Mouse (Mus musculus) ovary, postnatal 10 days (tissue): Measurements from ENCODE around the gene Xcl1.
"Not testable (repeated sequence)": the region's sequence is repeated elsewhere in the genome, so short reads cannot be mapped to it uniquely, and the experiment has no call there.

Experiments used
- DNase-seq: peaks from one replicate; pipeline ENCODE4 v3.0.0; 2022; ENCODE audit warnings: low spot score

Xcl1 gene

GRCm38 (mm10) chr1:164935477-164936044 is at the start of gene Xcl1:
Xcl1 (minus strand) TSS chr1:164935527.
- DNase-seq, result no peak

GRCm38 (mm10) chr1:164984681-164985080 is 49.4 kb upstream of the Xcl1 start:
- not testable (repeated sequence) for DNase-seq

- no peak for DNase-seq
Measured at GRCm38 (mm10) chr1:164977351-164977750, 42.0 kb upstream of the Xcl1 start.

GRCm38 (mm10) chr1:164975729-164976128 is 40.4 kb upstream of the Xcl1 start:
- DNase-seq, result no peak

GRCm38 (mm10) chr1:164975276-164975675 is 39.9 kb upstream of the Xcl1 start:
- no peak for DNase-seq

GRCm38 (mm10) chr1:164973790-164974189 is 38.5 kb upstream of the Xcl1 start:
- no peak for DNase-seq

- DNase-seq, result no peak
Measured at GRCm38 (mm10) chr1:164973341-164973740, 38.0 kb upstream of the Xcl1 start.

- no peak for DNase-seq
Measured at GRCm38 (mm10) chr1:164972744-164973143, 37.4 kb upstream of the Xcl1 start.

- no peak for DNase-seq
Measured at GRCm38 (mm10) chr1:164966095-164966698, 30.9 kb upstream of the Xcl1 start.

GRCm38 (mm10) chr1:164960610-164961009 is 25.3 kb upstream of the Xcl1 start:
- no peak for DNase-seq

GRCm38 (mm10) chr1:164959787-164960385 is 24.6 kb upstream of the Xcl1 start:
- DNase-seq, result no peak

- DNase-seq, result no peak
Measured at GRCm38 (mm10) chr1:164959160-164959559, 23.8 kb upstream of the Xcl1 start.

- DNase-seq, result no peak
Measured at GRCm38 (mm10) chr1:164957974-164958373, 22.6 kb upstream of the Xcl1 start.

GRCm38 (mm10) chr1:164956725-164957399 is 21.5 kb upstream of the Xcl1 start:
- DNase-seq, result no peak

GRCm38 (mm10) chr1:164955452-164956196 is 20.3 kb upstream of the Xcl1 start:
- no peak for DNase-seq

- DNase-seq, result no peak
Measured at GRCm38 (mm10) chr1:164953574-164953973, 18.2 kb upstream of the Xcl1 start.

GRCm38 (mm10) chr1:164936060-164936459 is 733 bp upstream of the Xcl1 start:
- DNase-seq, result no peak

- DNase-seq, result no peak
Measured at GRCm38 (mm10) chr1:164933441-164934188, 1.7 kb downstream of the Xcl1 start.

- DNase-seq, result no peak
Measured at GRCm38 (mm10) chr1:164931135-164931534, 4.2 kb downstream of the Xcl1 start.

GRCm38 (mm10) chr1:164930006-164930405 is 5.3 kb downstream of the Xcl1 start:
- DNase-seq, result no peak

GRCm38 (mm10) chr1:164926534-164927160 is 8.7 kb downstream of the Xcl1 start:
- no peak for DNase-seq
